Mouse (Mus musculus): ENCODE measurements around the gene Mllt6.
"Not testable (repeated sequence)": the region's sequence is repeated elsewhere in the genome, so short reads cannot be mapped to it uniquely, and the experiment has no call there.

Mllt6 gene

GRCm38 (mm10) chr11:97662893-97663527 lies at the start of gene Mllt6:
Mllt6 (plus strand) TSS chr11:97663414.
- DNase-seq, result peak; percentile 85 to 93

GRCm38 (mm10) chr11:97615276-97615675 lies 47.9 kb upstream of the Mllt6 start:
- DNase-seq, result no peak

GRCm38 (mm10) chr11:97618368-97618767 lies 44.8 kb upstream of the Mllt6 start:
- DNase-seq, result peak; percentile 57 to 84

GRCm38 (mm10) chr11:97619391-97619795 lies 43.8 kb upstream of the Mllt6 start:
- peak; percentile 95 to 96 for DNase-seq

GRCm38 (mm10) chr11:97622440-97622839 lies 40.8 kb upstream of the Mllt6 start:
- DNase-seq, result peak; percentile 63 to 67

GRCm38 (mm10) chr11:97623166-97623565 lies 40.0 kb upstream of the Mllt6 start:
- DNase-seq, result no peak

- no peak for DNase-seq
These were observed 37.7 kb upstream of the Mllt6 start for GRCm38 (mm10) chr11:97625551-97625950.

- no peak for DNase-seq
These were observed 36.8 kb upstream of the Mllt6 start for GRCm38 (mm10) chr11:97626431-97626830.

- peak in 1 of 2 experiments; percentile 61 for DNase-seq
These were observed 36.4 kb upstream of the Mllt6 start for GRCm38 (mm10) chr11:97626850-97627249.

GRCm38 (mm10) chr11:97627556-97628302 lies 35.5 kb upstream of the Mllt6 start:
- no peak for DNase-seq

GRCm38 (mm10) chr11:97628303-97628567 lies 35.0 kb upstream of the Mllt6 start:
- DNase-seq, result no peak

GRCm38 (mm10) chr11:97628568-97629518 lies 34.4 kb upstream of the Mllt6 start:
- peak in 1 of 2 experiments; percentile 56 for DNase-seq

- peak; percentile 85 to 93 for DNase-seq
These were observed 33.6 kb upstream of the Mllt6 start, which contains the start of gene Epop for GRCm38 (mm10) chr11:97629576-97629975. Epop (minus strand) TSS chr11:97629702.

GRCm38 (mm10) chr11:97631046-97631445 lies 32.2 kb upstream of the Mllt6 start:
- no peak for DNase-seq

GRCm38 (mm10) chr11:97631500-97631899 lies 31.7 kb upstream of the Mllt6 start:
- no peak for DNase-seq

GRCm38 (mm10) chr11:97631938-97632337 lies 31.3 kb upstream of the Mllt6 start:
- peak; percentile 79 to 82 for DNase-seq

- not testable (repeated sequence) for DNase-seq
These were observed 30.8 kb upstream of the Mllt6 start for GRCm38 (mm10) chr11:97632440-97632839.

GRCm38 (mm10) chr11:97635468-97636019 lies 27.7 kb upstream of the Mllt6 start:
- no peak for DNase-seq

GRCm38 (mm10) chr11:97641668-97642067 lies 21.5 kb upstream of the Mllt6 start:
- DNase-seq, result no peak

- DNase-seq, result no peak
These were observed 20.5 kb upstream of the Mllt6 start for GRCm38 (mm10) chr11:97642746-97643145.

- no peak for DNase-seq
These were observed 19.7 kb upstream of the Mllt6 start for GRCm38 (mm10) chr11:97643380-97644055.

- peak; percentile 81 to 88 for DNase-seq
These were observed 18.4 kb upstream of the Mllt6 start for GRCm38 (mm10) chr11:97644834-97645233.

All from kidney, postnatal 25 days (tissue).